16 mouse cellular contexts compared by ENCODE assay signal in genomic region chr16:76830371-76830770, GRCm38 (mm10).
DNase-seq lines count a peak whose midpoint lies in the region; ATAC-seq and TF ChIP-seq lines count a peak whose summit lies in the region.
"Had no signal": no experiment of that assay in that cellular context is flagged by ENCODE, and none has a peak within 500 bp of the region (broad histone marks: within the 10 kb centered on the region; RNA-seq: fewer than 3 reads in every experiment).

No protein-coding gene starts in this region.

- no peak for ATAC-seq in heart, embryonic 11.5 days (replicated peaks; ENCODE audit: insufficient number of reproducible peaks, low FRiP score, low TSS enrichment)
- ATAC-seq in lung, postnatal 0 days: peak; percentile 32
- ATAC-seq: forebrain, embryonic 13.5 days; intestine, embryonic 15.5 days; liver, postnatal 0 days had no signal

- H3K9ac ChIP-seq in heart, embryonic 11.5 days (ENCODE audit: low read depth, low read length): no peak overlapping the region
- H3K9ac ChIP-seq in lung, postnatal 0 days (replicated peaks; ENCODE audit: low read depth): no peak overlapping the region
- H3K9ac ChIP-seq: forebrain, embryonic 13.5 days; hindbrain, embryonic 14.5 days; intestine, embryonic 15.5 days; liver, postnatal 0 days had no signal

- H3K4me3 ChIP-seq in heart, embryonic 11.5 days (ENCODE audit: low read depth, low read length): no peak overlapping the region
- H3K4me3 ChIP-seq in lung, postnatal 0 days (ENCODE audit: low read depth, low read length): no peak overlapping the region
- H3K4me3 ChIP-seq: forebrain, embryonic 13.5 days; intestine, embryonic 15.5 days had no signal

- H3K36me3 ChIP-seq in heart, embryonic 11.5 days (ENCODE audit: control insufficient read depth, insufficient read depth, low read length): no peaks in the 10 kb centered on the region
- H3K36me3 ChIP-seq in lung, postnatal 0 days (ENCODE audit: insufficient read depth, low read length): no peaks in the 10 kb centered on the region
- H3K36me3 ChIP-seq: intestine, embryonic 15.5 days had no signal

- intact Hi-C loops in left cerebral cortex, postnatal 4 days (cut with DNase I): no loop called here
- intact Hi-C loops in left cerebral cortex, postnatal 10 days (cut with DNase I): no loop called here

- no peaks in the 10 kb centered on the region for H3K27me3 ChIP-seq in heart, embryonic 11.5 days (ENCODE audit: control insufficient read depth, insufficient read depth, low read length)
- H3K27me3 ChIP-seq in lung, postnatal 0 days (replicated peaks; ENCODE audit: insufficient read depth, low read length): no peaks in the 10 kb centered on the region
- H3K27me3 ChIP-seq: forebrain, embryonic 13.5 days; intestine, embryonic 15.5 days had no signal

- H3K27ac ChIP-seq in heart, embryonic 11.5 days (ENCODE audit: low read depth, low read length): no peak overlapping the region
- no peak overlapping the region for H3K27ac ChIP-seq in lung, postnatal 0 days (ENCODE audit: low read length)
- H3K27ac ChIP-seq: forebrain, embryonic 13.5 days; hindbrain, embryonic 14.5 days; intestine, embryonic 15.5 days had no signal

- TF ChIP-seq EP300 in lung, postnatal 0 days (IDR thresholded peaks at IDR 0.05): no peak

- H3K9me3 ChIP-seq in heart, embryonic 11.5 days (replicated peaks; ENCODE audit: control insufficient read depth, low read length): no peaks in the 10 kb centered on the region
- H3K9me3 ChIP-seq in lung, postnatal 0 days (ENCODE audit: low read length): no peaks in the 10 kb centered on the region
- H3K9me3 ChIP-seq: forebrain, embryonic 13.5 days; intestine, embryonic 15.5 days had no signal

- no peak for TF ChIP-seq CTCF in lung, postnatal 0 days (IDR thresholded peaks at IDR 0.05)

- no peaks in the 10 kb centered on the region for H3K4me1 ChIP-seq in heart, embryonic 11.5 days (ENCODE audit: control insufficient read depth, insufficient read depth, low read length)
- no peaks in the 10 kb centered on the region for H3K4me1 ChIP-seq in lung, postnatal 0 days (ENCODE audit: insufficient read depth, low read depth, low read length)
- H3K4me1 ChIP-seq: intestine, embryonic 15.5 days had no signal

- no peak overlapping the region for H3K4me2 ChIP-seq in heart, embryonic 11.5 days
- H3K4me2 ChIP-seq in lung, postnatal 0 days (replicated peaks; ENCODE audit: low read depth, low read length): no peak overlapping the region
- H3K4me2 ChIP-seq: forebrain, embryonic 13.5 days; hindbrain, embryonic 14.5 days; intestine, embryonic 15.5 days had no signal

- WGBS in heart, embryonic 11.5 days (ENCODE audit: insufficient replicate concordance): 43% methylated on average over 3 of the region's 3 CpGs
- 20% methylated on average over 3 of the region's 3 CpGs for WGBS in lung, postnatal 0 days

- DNase-seq in heart, postnatal 4 days: peak; percentile 12
- peak; percentile 14 for DNase-seq in left cerebral cortex, postnatal 4 days
- no peak for DNase-seq in left cerebral cortex, postnatal 10 days (ENCODE audit: extremely low spot score in 1 of 2, low spot score in 2 of 2)
- DNase-seq in lung, postnatal 0 days (ENCODE audit: low spot score): peak; percentile 68
- DNase-seq in lung, postnatal 4 days: peak; percentile 16 to 52
- DNase-seq in thymus, postnatal 14 days: no peak
- DNase-seq: cerebellum, adult 9-11 months; embryo, embryonic 11 days; gastrocnemius, postnatal 36 days; liver; liver, postnatal 0 days; right cerebral cortex, adult 18-20 months had no signal

Comparison
In these comparisons a context has a peak if more than half of its experiments do, and no peak if none do; other contexts are left out.
1. DNase-seq: peak in heart, postnatal 4 days (single experiment), left cerebral cortex, postnatal 4 days (single experiment), lung, postnatal 0 days (single experiment) and lung, postnatal 4 days (2 of 2); none in left cerebral cortex, postnatal 10 days (0 of 2) and thymus, postnatal 14 days (single experiment).